Mouse (Mus musculus) ES-Bruce4 (cell line): ENCODE data around the gene Slc37a2.

Experiments used
- CTCF ChIP-seq: IDR thresholded peaks from one replicate; pipeline ENCODE4 v1.8.1; 2011; ENCODE audit warnings: low read depth, low read length
- POLR2A ChIP-seq: IDR thresholded peaks from one replicate; pipeline ENCODE4 v1.8.1; 2011; ENCODE audit warnings: low read length; ENCODE audit not compliant: insufficient read depth

DNA sequence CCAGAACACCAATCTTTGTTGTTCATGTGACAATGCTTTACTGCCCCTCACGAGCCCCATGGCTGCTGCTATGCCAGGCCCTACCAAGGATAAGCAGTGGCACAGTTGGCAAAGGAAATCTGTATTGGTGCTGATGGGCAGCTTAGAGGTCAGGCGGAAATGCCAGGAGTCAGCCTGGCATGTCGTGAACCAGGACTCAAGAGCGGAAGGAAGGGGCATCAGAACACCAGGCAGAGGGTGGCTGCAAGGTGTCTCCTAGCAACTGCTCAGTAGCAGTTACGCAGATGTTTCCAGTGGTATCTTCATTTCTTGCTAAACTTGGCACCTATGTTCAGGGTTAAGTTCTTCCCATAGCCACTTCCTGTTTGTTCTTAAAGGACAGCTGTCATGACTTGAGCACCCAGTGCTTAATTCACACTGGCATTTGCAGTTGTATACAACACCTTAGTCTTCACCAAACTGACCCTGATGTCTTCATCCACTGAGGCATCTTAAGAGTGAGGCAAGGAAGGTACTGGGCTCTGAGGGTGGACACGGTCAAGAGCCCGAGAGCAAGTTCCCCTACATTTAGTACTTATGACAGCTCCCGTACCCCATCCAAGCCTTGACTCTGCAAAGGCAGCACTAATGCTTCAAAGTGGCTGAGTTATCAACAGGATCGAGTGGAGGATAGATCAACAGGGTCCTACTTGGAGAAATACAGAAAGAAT lies 24.9 kb downstream of the Slc37a2 start:
- TF ChIP-seq CTCF (no peak), POLR2A (no peak)
